Mouse (Mus musculus) c-Kit-positive CD71-positive TER-119-positive erythroid progenitor cells, embryonic 14.5 days (primary cell): ENCODE results near the gene Nfib.

Experiments used
- DNase-seq: peaks from one replicate; pipeline ENCODE4 v3.0.0-alpha.2; 2013; ENCODE audit warnings: low spot score

The Nfib gene

GRCm38 (mm10) chr4:82624285-82625045, 81.1 kb downstream of the Nfib start:
- DNase-seq: no peak

GRCm38 (mm10) chr4:82623835-82624234, 81.7 kb downstream of the Nfib start:
- DNase-seq: no peak

GRCm38 (mm10) chr4:82623081-82623538, 82.4 kb downstream of the Nfib start:
- no peak for DNase-seq

- no peak for DNase-seq
These were observed 83.2 kb downstream of the Nfib start for GRCm38 (mm10) chr4:82622321-82622836.

GRCm38 (mm10) chr4:82619539-82619941, 86.0 kb downstream of the Nfib start:
- DNase-seq: no peak

- DNase-seq: no peak
These were observed 86.5 kb downstream of the Nfib start for GRCm38 (mm10) chr4:82619003-82619402.

GRCm38 (mm10) chr4:82617257-82617656, 88.3 kb downstream of the Nfib start:
- DNase-seq: no peak

GRCm38 (mm10) chr4:82615712-82616111, 89.8 kb downstream of the Nfib start:
- DNase-seq: no peak

GRCm38 (mm10) chr4:82614466-82614805, 91.1 kb downstream of the Nfib start:
- DNase-seq: no peak

GRCm38 (mm10) chr4:82613606-82614465, 91.7 kb downstream of the Nfib start:
- no peak for DNase-seq

- no peak for DNase-seq
These were observed 95.9 kb downstream of the Nfib start for GRCm38 (mm10) chr4:82609676-82610075.

- DNase-seq: no peak
These were observed 96.6 kb downstream of the Nfib start for GRCm38 (mm10) chr4:82608768-82609610.

- DNase-seq: no peak
These were observed 98.3 kb downstream of the Nfib start for GRCm38 (mm10) chr4:82607266-82607665.

- DNase-seq: no peak
These were observed 99.2 kb downstream of the Nfib start for GRCm38 (mm10) chr4:82606351-82606750.

- DNase-seq: no peak
These were observed 100.3 kb downstream of the Nfib start for GRCm38 (mm10) chr4:82605034-82605784.

- DNase-seq: no peak
These were observed 101.0 kb downstream of the Nfib start for GRCm38 (mm10) chr4:82604501-82604900.

GRCm38 (mm10) chr4:82600636-82601035, 104.9 kb downstream of the Nfib start:
- no peak for DNase-seq

GRCm38 (mm10) chr4:82598436-82598835, 107.1 kb downstream of the Nfib start:
- DNase-seq: no peak

- no peak for DNase-seq
These were observed 111.6 kb downstream of the Nfib start for GRCm38 (mm10) chr4:82593681-82594666.
